Mouse (Mus musculus) thymus, postnatal 14 days (tissue): ENCODE measurements at regions not wholly inside any gene's neighbourhood (a gene's known extent, or its start where the extent isn't known, plus 50 kb on each side); places are given as distances from the start of the nearest gene placed in this dataset.
A peak's percentile ranks its signal among the peaks of the same experiment; 100 is the strongest.

Source experiments
- DNase-seq: peaks from one replicate; pipeline ENCODE4 v3.0.0; 2021

- DNase-seq = no peak
These were observed 144.2 kb upstream of the Gm5148 start for GRCm38 (mm10) chr3:37868454-37868853.

- DNase-seq = no peak
These were observed 138.5 kb upstream of the Gm5148 start for GRCm38 (mm10) chr3:37862756-37863155.

- no peak for DNase-seq
These were observed 136.6 kb upstream of the Gm5148 start for GRCm38 (mm10) chr3:37860715-37861461.

GRCm38 (mm10) chr3:37860034-37860714 is 135.9 kb upstream of the Gm5148 start:
- DNase-seq = no peak

- no peak for DNase-seq
These were observed 134.5 kb upstream of the Gm5148 start for GRCm38 (mm10) chr3:37858624-37859302.

GRCm38 (mm10) chr3:37846191-37847003 is 122.1 kb upstream of the Gm5148 start:
- DNase-seq = peak; percentile 14

GRCm38 (mm10) chr3:37845313-37846023 is 121.2 kb upstream of the Gm5148 start:
- DNase-seq = no peak

- no peak for DNase-seq
These were observed 120.5 kb upstream of the Gm5148 start for GRCm38 (mm10) chr3:37844731-37845312.

- DNase-seq = no peak
These were observed 118.0 kb upstream of the Gm5148 start for GRCm38 (mm10) chr3:37842289-37842688.

GRCm38 (mm10) chr3:37838896-37839295 is 114.6 kb upstream of the Gm5148 start:
- no peak for DNase-seq

GRCm38 (mm10) chr3:37836749-37837148 is 112.5 kb upstream of the Gm5148 start:
- no peak for DNase-seq

GRCm38 (mm10) chr3:37835687-37836086 is 111.4 kb upstream of the Gm5148 start:
- no peak for DNase-seq

- DNase-seq = no peak
These were observed 110.8 kb upstream of the Gm5148 start for GRCm38 (mm10) chr3:37835135-37835534.

GRCm38 (mm10) chr3:37834626-37835025 is 110.3 kb upstream of the Gm5148 start:
- DNase-seq = no peak

GRCm38 (mm10) chr3:37833387-37833786 is 109.1 kb upstream of the Gm5148 start:
- DNase-seq = no peak

GRCm38 (mm10) chr3:37827546-37827945 is 103.3 kb upstream of the Gm5148 start:
- DNase-seq = no peak

GRCm38 (mm10) chr3:37825602-37826001 is 101.3 kb upstream of the Gm5148 start:
- no peak for DNase-seq

- no peak for DNase-seq
These were observed 100.4 kb upstream of the Gm5148 start for GRCm38 (mm10) chr3:37824681-37825080.

GRCm38 (mm10) chr3:37819503-37819902 is 95.2 kb upstream of the Gm5148 start:
- no peak for DNase-seq

- DNase-seq = no peak
These were observed 93.1 kb upstream of the Gm5148 start for GRCm38 (mm10) chr3:37817434-37817805.

GRCm38 (mm10) chr3:37816781-37817433 is 92.6 kb upstream of the Gm5148 start:
- DNase-seq = no peak
